Mouse (Mus musculus) c-Kit-positive CD71-negative TER-119-negative erythroid progenitor cells, embryonic 14.5 days (primary cell): Measurements from ENCODE around the gene Arhgef3.

Experiments
- DNase-seq: peaks from one replicate; pipeline ENCODE4 v3.0.0-alpha.2; 2013; ENCODE audit warnings: low read depth

Gene Arhgef3

DNA sequence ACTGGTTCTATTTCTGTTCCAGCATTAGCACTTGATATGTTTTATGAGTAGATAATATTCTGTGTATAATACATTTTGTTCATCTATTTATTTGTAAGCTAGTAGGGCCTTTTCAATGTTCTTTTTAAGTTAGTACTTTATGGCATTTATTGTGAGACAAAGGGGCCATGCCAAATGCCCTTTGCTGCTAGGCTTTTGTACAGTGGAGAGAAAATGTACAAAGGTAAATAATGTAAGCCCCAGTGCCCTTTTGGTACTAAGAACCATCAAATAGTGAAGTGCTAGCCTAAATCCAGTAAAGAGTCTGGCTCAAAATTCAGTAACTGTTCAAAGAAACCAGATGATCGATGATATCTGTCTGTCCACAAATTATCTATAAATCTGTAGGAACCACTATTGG is 307.6 kb downstream of the Arhgef3 start:
- no peak for DNase-seq

- DNase-seq: peak; percentile 76
Measured at GRCm38 (mm10) chr14:27428573-27428972, 313.9 kb downstream of the Arhgef3 start, which contains the start of gene Fam208a. Gene Fam208a, plus strand, starts transcription at chr14:27428834.

DNA sequence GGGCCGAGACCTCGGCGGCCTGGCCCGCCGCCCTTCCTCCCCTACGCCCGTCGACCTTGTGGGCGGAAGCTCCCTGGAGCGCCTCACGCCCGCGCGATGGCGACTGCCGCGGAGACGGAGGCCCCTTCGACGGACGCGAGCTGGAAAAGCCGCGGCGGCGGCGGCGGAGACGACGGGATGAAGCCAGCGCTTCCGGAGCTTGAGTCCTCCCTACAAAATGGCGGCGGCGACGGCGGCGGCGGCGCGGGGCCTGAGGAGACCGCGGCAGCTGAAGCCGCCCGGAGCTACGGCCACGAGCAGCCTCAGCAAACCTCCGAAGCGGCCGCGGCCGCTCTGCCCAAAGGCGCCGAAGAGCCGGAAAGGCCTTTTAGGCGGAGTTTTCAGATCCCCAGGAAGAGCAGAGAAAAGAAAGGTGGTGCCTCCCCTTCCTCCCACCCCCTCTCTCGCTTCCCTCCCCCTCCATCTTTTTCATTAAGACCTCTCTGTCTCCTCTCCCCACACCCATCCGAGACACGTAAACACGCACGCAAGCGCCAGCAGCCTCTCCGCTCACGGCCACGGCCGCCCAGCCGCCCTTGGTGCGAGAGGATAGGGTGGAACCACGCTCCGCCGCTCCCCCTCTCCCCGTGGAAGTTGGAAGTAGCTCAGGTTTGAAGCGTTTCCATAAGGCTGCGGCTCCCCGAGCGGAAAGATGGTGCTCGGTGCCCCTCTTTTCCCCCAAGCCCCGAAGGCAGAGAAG is 314.4 kb downstream of the Arhgef3 start:
- peak; percentile 47 for DNase-seq

DNA sequence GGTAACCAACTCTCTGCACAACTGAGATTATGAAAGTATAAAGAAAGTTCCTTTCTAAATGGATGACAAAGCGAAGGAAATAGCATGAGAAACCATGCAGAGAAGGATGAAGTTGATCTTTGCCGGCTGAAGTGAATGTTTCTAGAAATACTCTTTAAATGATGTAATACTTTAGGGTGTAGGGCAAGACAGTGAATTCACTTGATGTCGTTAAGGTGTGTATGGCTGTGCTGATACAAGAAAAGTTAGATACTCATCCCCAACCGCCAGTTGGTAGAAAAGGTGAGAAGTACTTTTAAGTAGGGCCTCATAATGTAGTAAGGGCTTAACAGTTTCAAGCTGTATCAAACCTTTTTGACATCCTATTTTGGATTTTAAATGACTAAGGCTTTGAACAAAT is 315.6 kb downstream of the Arhgef3 start:
- no peak for DNase-seq

- no peak for DNase-seq
Measured at GRCm38 (mm10) chr14:27432064-27432463, 317.4 kb downstream of the Arhgef3 start.

- no peak for DNase-seq
Measured at GRCm38 (mm10) chr14:27436116-27436515, 321.4 kb downstream of the Arhgef3 start.

DNA sequence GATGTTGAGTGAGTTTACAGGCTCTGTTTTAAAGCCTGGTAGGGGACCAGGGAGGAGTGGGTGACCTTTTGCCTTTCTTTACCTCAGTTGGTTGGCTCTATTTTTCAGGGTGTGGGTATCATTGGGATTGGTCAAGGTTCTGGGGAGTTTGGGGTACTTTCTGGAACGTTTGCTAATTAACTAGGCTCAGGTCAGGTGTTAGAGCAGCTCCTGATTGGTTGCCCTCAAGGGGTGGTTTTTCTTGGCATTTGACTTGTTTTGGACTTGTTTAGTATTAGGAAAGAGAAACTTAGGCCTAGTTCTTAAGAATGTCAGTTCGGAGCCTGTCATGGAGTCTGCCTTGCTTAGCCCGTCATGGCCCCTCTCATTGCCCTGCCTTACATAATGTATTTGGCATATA is 322.1 kb downstream of the Arhgef3 start:
- no peak for DNase-seq

DNA sequence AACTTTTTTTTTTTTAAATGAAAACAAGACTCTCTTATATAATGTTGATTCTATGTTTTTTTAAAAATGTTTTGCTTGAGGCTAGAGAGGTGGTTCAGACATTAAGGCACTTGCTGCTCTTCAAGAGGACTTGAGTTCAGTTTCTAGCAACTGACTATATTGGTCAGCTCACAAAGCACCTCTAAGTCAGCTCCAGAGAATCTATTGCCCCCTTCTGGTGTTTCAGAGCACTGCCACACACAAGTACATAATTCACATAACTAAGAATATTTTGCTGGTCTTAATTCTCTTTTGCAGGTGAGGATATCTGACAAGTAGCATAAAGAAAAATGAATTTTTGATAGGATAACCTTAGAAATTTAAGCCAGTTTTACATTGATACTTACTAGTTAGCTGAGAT is 326.2 kb downstream of the Arhgef3 start:
- DNase-seq: no peak

GRCm38 (mm10) chr14:27444851-27445281 is 330.2 kb downstream of the Arhgef3 start:
- DNase-seq: no peak

DNA sequence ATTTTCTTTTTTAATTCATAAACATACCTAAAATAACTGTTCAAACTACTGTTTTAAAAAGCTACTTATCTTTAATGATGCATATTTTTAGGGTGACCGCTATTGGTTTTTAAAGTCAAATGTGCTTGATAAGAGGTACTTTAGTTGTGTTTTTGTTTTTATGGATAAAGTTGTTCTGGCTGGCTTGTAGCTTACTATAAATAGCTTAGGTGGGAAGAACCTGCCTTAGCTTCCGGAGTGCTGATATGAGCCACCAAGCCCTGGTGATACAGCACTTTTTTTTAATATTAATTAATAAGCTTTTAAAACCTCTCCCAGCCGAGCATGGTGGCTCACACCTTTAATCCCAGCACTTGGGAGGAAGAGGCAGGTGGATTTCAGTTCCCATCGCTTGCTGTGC is 332.3 kb downstream of the Arhgef3 start:
- DNase-seq: no peak
